Mouse (Mus musculus) spleen, adult 2 months (tissue): ENCODE results near the gene Phgr1. TPM values are rescaled to one million over a fixed set of nuclear protein-coding genes. Genes with fewer than 3 reads are reported as not detected.
A peak's percentile ranks its signal among the peaks of the same experiment; 100 is the strongest.

Experiments
- DNase-seq, 2 experiments: peaks; one replicate each; pipeline versions ENCODE4 v3.0.0 to v3.0.0-alpha.2; 2012 to 2021; ENCODE audit warnings: low spot score in 2 of 2, low read depth in 1 of 2
- H3K27ac ChIP-seq: fragments of 200-500 bp; 2 replicates; pipeline ENCODE4 v1.5.1; 2012; ENCODE audit warnings: low read length, inconsistent platforms; ENCODE audit not compliant: insufficient read depth
- H3K27me3 ChIP-seq: fragments of 200-500 bp; 2 replicates; pipeline ENCODE4 v1.6.1; 2012; ENCODE audit warnings: mild to moderate bottlenecking, moderate library complexity, low read length, inconsistent platforms; ENCODE audit not compliant: control insufficient read depth, insufficient read depth
- H3K36me3 ChIP-seq: fragments of 200-500 bp; 2 replicates; pipeline ENCODE4 v1.6.1; 2012; ENCODE audit warnings: mild to moderate bottlenecking, low read length, inconsistent platforms; ENCODE audit not compliant: control insufficient read depth, insufficient read depth
- H3K4me1 ChIP-seq: fragments of 200-500 bp; 2 replicates; pipeline ENCODE4 v1.6.1; 2011; ENCODE audit warnings: inconsistent platforms; ENCODE audit not compliant: control insufficient read depth, insufficient read depth, insufficient read length
- H3K4me3 ChIP-seq: fragments of 200-500 bp; 2 replicates; pipeline ENCODE4 v1.5.1; 2011; ENCODE audit warnings: mild to moderate bottlenecking, inconsistent platforms; ENCODE audit not compliant: insufficient read depth, insufficient read length; ENCODE audit errors: extremely low read depth
- CTCF ChIP-seq: fragments of 200-500 bp; IDR thresholded peaks from 2 replicates; pipeline ENCODE4 v1.5.1; 2011; ENCODE audit warnings: mild to moderate bottlenecking, inconsistent platforms; ENCODE audit not compliant: insufficient read depth, insufficient read length, insufficient replicate concordance; ENCODE audit errors: extremely low read depth
- POLR2A ChIP-seq: fragments of 200-500 bp; IDR thresholded peaks from 2 replicates; pipeline ENCODE4 v1.6.1; 2011; ENCODE audit warnings: low read depth, low read length, inconsistent platforms
- WGBS: fragments of 180-500 bp; shearing (Covaris S2); methylation state at CpG from one replicate; pipeline ENCODE4 v1.1.7; 2018; 5-methylcytosine and 5-hydroxymethylcytosine counted together
- polyA plus RNA-seq: library from polyadenylated mRNA; depleted of rRNA; stranded (reverse); fragments of >200 nt; gene quantifications from 2 replicates; pipeline ENCODE4 v1.2.3, GENCODE M21; 2012

The Phgr1 gene
- polyA plus RNA-seq, 1 experiment, result 0.36 TPM

- no peak for TF ChIP-seq POLR2A
- no peak for TF ChIP-seq CTCF
- Histone ChIP-seq H3K27ac (no peak overlapping the region), H3K36me3 (no peaks in the 10 kb centered on the region), H3K27me3 (no peaks in the 10 kb centered on the region), H3K4me1 (no peaks in the 10 kb centered on the region; the same call in 1 of the 2 replicates), H3K4me3 (peak overlapping the region; percentile 28; the same call in 1 of the 2 replicates)
- WGBS, result 42% methylated on average over 10 of the region's 10 CpGs
- DNase-seq, result no peak
These were observed 6.5 kb downstream of the Phgr1 start for GRCm38 (mm10) chr2:118779065-118779464.

- Histone ChIP-seq H3K4me3 (peak within 1 kb of the TSS; percentile 28; the same call in 1 of the 2 replicates), H3K36me3 (no peaks in the 10 kb centered on the region), H3K4me1 (no peaks in the 10 kb centered on the region; the same call in 1 of the 2 replicates), H3K27me3 (no peaks in the 10 kb centered on the region), H3K27ac (no peak within 1 kb of the TSS)
- DNase-seq, result peak; percentile 39 to 81
- WGBS, result 12% methylated on average over 39 of the region's 39 CpGs
- TF ChIP-seq CTCF (no peak), POLR2A (no peak)
These were observed 7.2 kb downstream of the Phgr1 start, which contains the start of gene Disp2 for GRCm38 (mm10) chr2:118779504-118780480. Disp2 (plus strand) TSS chr2:118779719.

GRCm38 (mm10) chr2:118781115-118781514 is 8.5 kb downstream of the Phgr1 start:
- Histone ChIP-seq H3K27me3 (no peaks in the 10 kb centered on the region), H3K4me1 (no peaks in the 10 kb centered on the region; the same call in 1 of the 2 replicates)
- WGBS, result 65% methylated on average over 1 of the region's 1 CpGs

GRCm38 (mm10) chr2:118782303-118782702 is 9.7 kb downstream of the Phgr1 start:
- no peaks in the 10 kb centered on the region for H3K27me3 ChIP-seq
- no peak overlapping the region for H3K4me3 ChIP-seq
- no peaks in the 10 kb centered on the region; the same call in 1 of the 2 replicates for H3K4me1 ChIP-seq
- no peak for DNase-seq
- TF ChIP-seq CTCF, result no peak
- TF ChIP-seq POLR2A, result no peak
- 53% methylated on average over 4 of the region's 4 CpGs for WGBS
- no peak overlapping the region for H3K27ac ChIP-seq
- H3K36me3 ChIP-seq, result no peaks in the 10 kb centered on the region

More at GRCm38 (mm10) chr2:118781115-118781514, 8.5 kb downstream of the Phgr1 start:
- no peak overlapping the region for H3K27ac ChIP-seq
- H3K36me3 ChIP-seq, result no peaks in the 10 kb centered on the region
- DNase-seq, result no peak
- TF ChIP-seq CTCF (no peak), POLR2A (no peak)
- H3K4me3 ChIP-seq, result no peak overlapping the region

GRCm38 (mm10) chr2:118783093-118783492 is 10.5 kb downstream of the Phgr1 start:
- Histone ChIP-seq H3K27ac (no peak overlapping the region), H3K4me1 (no peaks in the 10 kb centered on the region; the same call in 1 of the 2 replicates), H3K27me3 (no peaks in the 10 kb centered on the region), H3K4me3 (no peak overlapping the region), H3K36me3 (no peaks in the 10 kb centered on the region)
- no peak for DNase-seq
- TF ChIP-seq POLR2A, result no peak
- TF ChIP-seq CTCF, result no peak
- WGBS, result 58% methylated on average over 5 of the region's 5 CpGs

GRCm38 (mm10) chr2:118783663-118784062 is 11.1 kb downstream of the Phgr1 start:
- no peak for DNase-seq
- 92% methylated on average over 7 of the region's 7 CpGs for WGBS
- Histone ChIP-seq H3K4me1 (no peaks in the 10 kb centered on the region; the same call in 1 of the 2 replicates), H3K36me3 (no peaks in the 10 kb centered on the region), H3K27ac (no peak overlapping the region), H3K4me3 (no peak overlapping the region), H3K27me3 (no peaks in the 10 kb centered on the region)
- TF ChIP-seq CTCF, result no peak
- no peak for TF ChIP-seq POLR2A
